Mouse (Mus musculus): ENCODE measurements around the gene Myl9.
A peak's percentile ranks its signal among the peaks of the same experiment; 100 is the strongest.

The Myl9 gene

DNA sequence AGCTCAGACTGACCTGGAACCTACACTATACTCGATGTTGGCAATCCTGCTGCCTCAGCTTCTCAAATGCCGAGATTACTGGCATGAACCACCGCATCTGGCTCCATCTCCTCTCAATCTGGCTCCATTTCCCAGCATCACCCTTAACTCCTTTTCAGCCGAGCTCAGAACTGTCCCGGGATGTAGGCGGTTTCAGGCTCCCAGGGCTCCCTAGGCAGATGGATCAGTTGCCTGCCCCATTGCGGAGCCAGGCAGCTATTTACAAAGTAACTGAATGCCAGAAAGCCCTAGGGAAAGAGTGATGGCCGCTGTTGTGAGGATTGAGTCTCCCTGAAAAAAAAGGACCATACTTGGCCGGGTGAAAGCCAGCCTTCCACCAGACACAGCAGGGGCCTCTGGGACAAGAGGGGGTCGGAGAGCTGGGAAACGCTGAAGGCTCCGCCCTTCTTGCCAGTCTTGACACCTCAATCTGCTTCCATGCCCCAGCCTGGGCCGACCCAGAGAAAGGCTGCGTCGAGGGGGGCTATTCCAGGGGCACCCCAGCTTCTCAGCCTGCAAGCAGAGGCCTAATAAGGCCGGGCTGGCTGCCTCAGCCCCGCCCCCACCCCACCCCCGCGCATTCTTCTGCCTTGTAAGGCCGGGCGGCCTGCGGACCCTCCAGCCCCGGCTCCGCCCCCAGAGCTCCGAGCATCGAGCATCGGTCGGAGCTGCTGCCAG, at the start of gene Myl9:
Gene Myl9, plus strand, starts transcription at position 683 of the 717 bp plus-strand sequence.
- DNase-seq (ENCODE audit: low spot score): no peak

GRCm38 (mm10) chr2:156726344-156726743, 48.9 kb upstream of the Myl9 start:
- no peak for DNase-seq (ENCODE audit: low spot score)

DNA sequence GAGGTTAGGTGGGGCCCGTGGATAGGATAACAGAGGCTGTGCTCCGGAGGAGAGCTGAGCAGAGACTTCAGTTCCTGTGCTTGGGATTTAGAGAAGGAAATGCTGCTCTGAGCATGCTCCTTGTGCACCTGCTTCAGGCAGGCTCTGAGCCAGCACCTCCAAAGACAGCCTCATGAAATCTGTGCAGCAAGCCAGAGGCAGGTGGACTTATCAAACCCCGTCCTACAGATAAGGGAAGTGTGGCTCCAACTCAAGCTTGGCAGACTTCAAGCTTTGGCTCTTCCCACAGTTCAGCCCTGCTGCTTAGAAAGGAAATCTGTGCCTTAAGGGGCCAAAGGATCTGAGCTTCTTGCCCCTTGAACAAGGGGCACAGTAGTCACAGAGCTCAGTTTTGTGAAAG, 48.3 kb upstream of the Myl9 start:
- DNase-seq (ENCODE audit: low spot score): no peak

GRCm38 (mm10) chr2:156729537-156730469, 45.4 kb upstream of the Myl9 start:
- DNase-seq (ENCODE audit: low spot score): no peak

DNA sequence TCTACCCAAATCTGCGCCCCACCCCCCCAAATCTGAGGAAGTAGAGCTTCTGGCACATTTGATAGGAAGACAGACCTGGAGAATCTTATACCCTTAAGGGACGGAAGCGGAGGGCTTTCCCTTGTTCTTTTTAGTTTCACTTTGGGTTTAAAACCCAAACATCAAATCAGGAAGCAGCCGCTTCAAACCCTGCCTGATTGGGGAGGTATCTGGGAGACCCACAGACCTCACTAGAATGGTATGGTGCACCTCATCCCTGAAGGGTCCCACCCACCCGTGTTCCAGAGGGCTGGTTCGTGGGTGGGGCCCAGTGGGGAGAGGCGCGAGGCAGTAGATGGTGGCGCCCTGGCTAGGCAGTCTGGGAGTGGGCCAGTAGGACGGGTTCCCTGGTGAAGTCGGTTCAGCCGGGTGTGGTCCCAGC, 44.7 kb upstream of the Myl9 start:
- DNase-seq (ENCODE audit: low spot score): no peak

GRCm38 (mm10) chr2:156731592-156731991, 43.6 kb upstream of the Myl9 start:
- no peak for DNase-seq (ENCODE audit: low spot score)

- DNase-seq (ENCODE audit: low spot score): peak; percentile 54
These were observed 43.1 kb upstream of the Myl9 start for GRCm38 (mm10) chr2:156732109-156732508.

DNA sequence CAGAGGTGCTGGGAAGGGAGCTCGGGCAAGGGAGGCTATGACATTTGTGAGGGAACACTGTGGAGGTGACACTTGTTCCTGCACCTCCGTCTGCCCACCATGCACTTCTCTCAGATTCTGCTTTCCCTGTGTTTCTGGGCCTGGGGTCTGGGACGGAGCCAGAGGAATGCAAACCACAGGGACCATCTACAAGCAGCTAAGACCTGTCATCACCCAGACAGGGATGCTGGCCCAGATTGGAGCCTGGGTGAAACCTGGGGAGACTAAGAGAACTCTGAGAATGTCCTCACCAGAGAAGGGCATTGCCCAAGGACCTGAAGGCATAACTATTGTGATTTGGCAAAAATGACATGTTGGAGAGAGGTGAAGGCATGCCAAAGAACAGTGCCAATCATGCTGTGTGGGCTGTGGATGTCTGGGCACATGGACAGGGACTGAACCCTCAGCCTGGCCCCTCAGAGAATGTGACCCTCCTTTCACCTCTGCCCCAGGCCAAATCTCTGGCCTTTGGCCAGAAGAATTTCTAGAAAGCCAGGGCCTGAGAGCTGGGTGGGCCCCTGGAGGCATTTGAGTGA, 39.4 kb upstream of the Myl9 start:
- no peak for DNase-seq (ENCODE audit: low spot score)

- no peak for DNase-seq (ENCODE audit: low spot score)
These were observed 38.4 kb upstream of the Myl9 start for GRCm38 (mm10) chr2:156736846-156737245.

- no peak for DNase-seq (ENCODE audit: low spot score)
These were observed 37.2 kb upstream of the Myl9 start for GRCm38 (mm10) chr2:156737976-156738375.

- DNase-seq (ENCODE audit: low spot score): no peak
These were observed 34.0 kb upstream of the Myl9 start for GRCm38 (mm10) chr2:156741265-156741664.

GRCm38 (mm10) chr2:156741998-156742397, 33.2 kb upstream of the Myl9 start:
- DNase-seq (ENCODE audit: low spot score): no peak

DNA sequence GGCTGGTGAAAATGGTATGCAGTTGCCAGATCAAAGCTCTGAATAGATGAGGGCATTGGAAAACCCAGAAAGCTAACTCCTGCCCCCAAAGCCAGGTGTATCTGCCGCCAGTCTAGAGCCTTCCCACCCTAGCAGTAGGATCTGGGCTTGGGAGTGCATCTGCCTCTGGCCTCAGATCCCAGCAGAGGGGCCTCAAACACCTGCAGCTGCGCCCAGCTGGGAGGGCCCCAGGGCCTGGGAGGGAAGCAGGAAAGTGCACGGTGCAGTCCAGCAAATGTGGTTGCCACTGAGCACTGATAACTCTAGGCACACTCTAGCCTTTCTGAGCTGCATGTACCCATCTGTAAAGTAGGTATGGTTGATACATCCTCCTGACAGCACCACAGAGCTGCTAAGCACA, 32.0 kb upstream of the Myl9 start:
- no peak for DNase-seq (ENCODE audit: low spot score)

GRCm38 (mm10) chr2:156744414-156744813, 30.8 kb upstream of the Myl9 start:
- no peak for DNase-seq (ENCODE audit: low spot score)

DNA sequence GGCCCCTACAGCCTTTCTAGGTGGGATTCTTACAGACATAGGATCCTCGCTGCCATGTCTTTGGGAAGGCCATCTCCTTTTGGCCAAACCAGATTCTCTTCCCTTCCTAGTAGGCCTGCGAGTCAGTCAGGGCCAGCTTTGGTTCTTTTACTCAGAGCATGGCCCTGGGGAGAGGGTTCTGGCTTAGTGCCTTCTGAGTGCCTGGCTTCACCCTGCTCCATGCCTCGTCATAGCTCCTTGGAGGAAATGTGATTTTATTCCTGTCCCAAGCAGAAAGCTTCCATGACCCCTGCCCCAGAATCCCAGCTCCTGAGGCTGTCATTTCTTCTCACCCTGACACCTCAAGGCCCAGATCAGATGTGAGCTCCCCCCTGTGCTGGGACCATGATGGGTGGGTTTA, 27.9 kb upstream of the Myl9 start:
- DNase-seq (ENCODE audit: low spot score): no peak

DNA sequence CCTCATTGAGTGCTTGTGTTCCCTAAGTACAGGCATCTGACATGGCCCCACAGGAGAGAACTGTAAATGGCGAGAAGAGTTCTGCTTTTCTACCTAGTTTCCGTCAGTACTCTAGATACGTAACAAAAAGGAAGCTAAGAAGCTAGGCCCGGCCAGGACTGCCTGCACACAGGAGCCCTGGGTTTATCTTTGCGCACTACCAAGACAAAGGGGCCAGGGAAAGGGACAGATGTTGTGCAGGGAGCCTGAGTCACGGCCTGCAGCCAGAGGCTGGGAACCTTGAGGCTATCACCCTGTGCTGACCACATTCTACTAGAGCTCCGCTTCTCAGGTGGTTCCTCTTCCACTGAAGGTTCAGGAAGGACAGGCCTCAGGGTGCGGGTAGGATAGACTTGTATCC, 25.5 kb upstream of the Myl9 start:
- no peak for DNase-seq (ENCODE audit: low spot score)

DNA sequence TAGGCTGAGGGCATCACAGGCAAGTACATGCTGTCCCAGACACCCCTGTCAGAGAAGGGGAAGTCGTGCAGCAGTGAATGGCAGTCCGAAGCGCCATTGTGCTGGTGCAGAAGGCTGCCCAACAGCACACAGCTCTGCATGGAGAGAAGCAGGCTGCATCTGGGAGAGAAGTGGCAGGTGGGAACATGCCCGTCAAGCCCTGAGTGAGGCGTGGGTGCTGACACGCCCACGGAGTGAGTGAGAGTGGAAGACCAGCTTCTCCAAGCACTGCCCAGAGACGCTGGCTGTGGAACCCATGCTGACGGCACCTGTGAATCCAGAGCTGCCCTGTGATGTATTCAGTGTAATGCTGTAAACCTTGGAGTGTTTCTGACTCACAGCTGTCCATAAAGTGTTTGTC, 18.3 kb upstream of the Myl9 start:
- no peak for DNase-seq (ENCODE audit: low spot score)

DNA sequence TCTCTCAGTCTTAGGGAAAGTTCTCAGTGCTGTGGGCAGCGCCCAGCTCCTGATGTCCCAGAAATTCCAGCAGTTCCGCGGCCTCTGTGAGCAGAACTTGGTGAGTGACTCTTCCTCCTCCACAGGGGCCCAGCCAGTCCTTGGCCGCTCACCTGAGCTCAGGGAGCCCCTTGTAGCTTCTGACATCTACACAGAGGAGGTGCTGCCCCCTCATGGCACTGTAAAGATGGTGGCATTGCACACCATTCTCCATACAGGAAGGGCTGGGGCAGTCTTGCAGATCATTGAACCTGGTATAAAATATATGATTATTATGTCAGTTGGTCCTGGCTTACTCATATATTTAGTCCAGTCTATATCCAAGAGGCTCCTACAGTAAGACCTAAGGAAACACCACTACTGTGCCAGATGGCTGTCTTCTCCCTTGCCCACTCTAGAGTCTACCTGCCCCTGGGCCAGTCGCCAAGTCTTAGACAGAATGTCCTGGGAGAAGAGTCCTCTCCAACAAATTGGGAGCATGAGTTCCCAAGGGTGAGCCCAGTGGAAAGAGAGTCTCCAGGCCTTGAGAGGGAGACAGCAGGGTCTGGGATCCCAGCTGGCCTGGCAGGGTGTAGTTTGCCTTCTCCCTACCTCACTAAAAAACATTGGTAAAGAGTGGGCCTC, 14.2 kb upstream of the Myl9 start:
- no peak for DNase-seq (ENCODE audit: low spot score)

GRCm38 (mm10) chr2:156761521-156762278, 13.5 kb upstream of the Myl9 start:
- DNase-seq (ENCODE audit: low spot score): no peak

DNA sequence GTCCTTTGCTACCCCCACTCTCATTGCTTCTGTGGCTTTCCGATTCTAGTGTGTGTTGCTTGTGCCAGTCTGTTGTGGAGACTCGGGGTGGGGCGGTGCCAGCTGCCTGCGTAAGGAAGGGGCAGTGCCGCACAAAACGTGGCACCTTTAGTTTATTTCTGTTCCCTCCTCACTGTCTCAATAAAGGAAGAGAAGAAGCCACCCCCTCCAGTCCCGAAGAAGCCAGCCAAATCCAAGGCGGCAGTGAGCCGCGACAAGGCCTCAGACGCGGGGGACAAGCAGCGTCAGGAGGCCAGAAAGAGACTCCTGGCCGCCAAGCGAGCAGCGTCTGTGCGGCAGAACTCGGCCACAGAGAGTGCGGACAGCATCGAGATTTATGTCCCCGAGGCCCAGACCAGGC, 12.7 kb upstream of the Myl9 start:
- DNase-seq (ENCODE audit: low spot score): no peak

DNA sequence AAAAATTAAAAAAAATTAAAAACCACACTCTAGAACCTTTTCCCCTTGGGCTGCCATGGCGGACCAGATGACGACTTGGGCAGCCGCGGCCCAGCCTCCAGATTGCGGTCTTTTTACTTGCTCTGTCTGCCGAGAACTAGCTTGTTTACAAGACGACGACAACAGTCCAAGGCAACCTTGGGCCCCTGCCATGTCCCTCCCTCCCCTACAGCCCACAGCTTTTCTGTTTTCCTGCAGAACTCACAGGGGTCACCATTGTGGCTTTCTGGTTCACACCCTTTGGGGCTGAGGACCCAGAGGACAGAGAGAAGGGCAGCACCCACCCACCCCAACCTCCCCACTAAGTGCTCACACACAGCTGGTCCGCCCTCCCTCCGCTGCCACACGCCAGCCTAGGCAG, 12.1 kb upstream of the Myl9 start:
- peak; percentile 67 for DNase-seq (ENCODE audit: low spot score)

DNA sequence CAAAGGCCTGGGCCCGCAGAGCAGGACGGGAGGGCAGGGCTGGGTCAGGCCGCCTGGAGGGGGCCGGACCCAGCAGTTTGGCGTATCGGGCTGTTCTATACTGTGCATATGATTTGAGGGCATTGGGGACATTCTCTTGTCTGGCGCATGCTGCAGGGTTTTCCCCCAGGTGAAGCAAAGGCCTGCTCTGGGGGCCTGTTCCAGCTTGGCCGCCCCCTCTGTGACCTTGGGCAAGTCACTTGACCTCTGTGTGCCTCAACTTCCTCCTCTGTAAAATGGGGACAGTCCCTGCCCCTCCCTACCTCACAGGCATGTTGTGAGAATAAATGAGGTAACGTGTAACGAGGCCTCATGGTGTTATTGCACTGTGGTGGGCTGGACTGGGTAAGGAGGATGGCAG, 11.2 kb upstream of the Myl9 start:
- no peak for DNase-seq (ENCODE audit: low spot score)

All from ovary, postnatal 14 days (tissue).